Mouse (Mus musculus) C2C12 (cell line): ENCODE results near the gene Wbp4.

Experiments used
- CEBPB ChIP-seq: IDR thresholded peaks from one replicate; pipeline ENCODE4 v1.6.1; 2011; ENCODE audit warnings: low read depth, mild to moderate bottlenecking, control low read depth, moderate library complexity
- CTCF ChIP-seq: IDR thresholded peaks from one replicate; pipeline ENCODE4 v1.5.1; 2011; ENCODE audit not compliant: control insufficient read depth, insufficient read depth, insufficient read length
- FOSL1 ChIP-seq: IDR thresholded peaks from one replicate; pipeline ENCODE4 v1.8.0; 2011; ENCODE audit warnings: mild to moderate bottlenecking, low read length; ENCODE audit not compliant: poor library complexity, insufficient read depth, severe bottlenecking
- MAX ChIP-seq: IDR thresholded peaks from one replicate; pipeline ENCODE4 v1.6.1; 2011; ENCODE audit warnings: mild to moderate bottlenecking, control low read depth
- MYOD1 ChIP-seq: IDR thresholded peaks from one replicate; pipeline ENCODE4 v1.6.1; 2011; ENCODE audit warnings: low read depth; ENCODE audit not compliant: control insufficient read depth, insufficient read length
- USF1 ChIP-seq: IDR thresholded peaks from one replicate; pipeline ENCODE4 v1.6.1; 2011; ENCODE audit warnings: low read depth, mild to moderate bottlenecking, control low read depth, moderate library complexity

- no peak for TF ChIP-seq CTCF
- no peak for TF ChIP-seq CEBPB
- TF ChIP-seq MAX: no peak
- no peak for TF ChIP-seq USF1
- TF ChIP-seq FOSL1: no peak
- no peak for TF ChIP-seq MYOD1
Observed at GRCm38 (mm10) chr14:79520612-79521011, 39.3 kb upstream of the Wbp4 start.
